Mouse (Mus musculus) right cerebral cortex, postnatal 25 days (tissue): Measurements from ENCODE around the gene Il18.
A peak's percentile ranks its signal among the peaks of the same experiment; 100 is the strongest.
"Not testable (repeated sequence)": the region's sequence is repeated elsewhere in the genome, so short reads cannot be mapped to it uniquely, and the experiment has no call there.

ENCODE experiments used
- DNase-seq: peaks from one replicate; pipeline ENCODE4 v3.0.0; 2022

The Il18 gene

GRCm38 (mm10) chr9:50612115-50612514 is 57.5 kb downstream of the Il18 start:
- DNase-seq = no peak

- no peak for DNase-seq
Measured at GRCm38 (mm10) chr9:50616161-50616560, 61.5 kb downstream of the Il18 start.

- peak; percentile 84 for DNase-seq
Measured at GRCm38 (mm10) chr9:50616766-50617603, 62.4 kb downstream of the Il18 start, which contains the start of the genes Pih1d2 and Nkapd1. TSS of gene Pih1d2 (plus strand) at chr9:50617321. TSS of gene Nkapd1 (minus strand) at chr9:50617464.

- DNase-seq = no peak
Measured at GRCm38 (mm10) chr9:50617794-50618330, 63.2 kb downstream of the Il18 start.

- not testable (repeated sequence) for DNase-seq
Measured at GRCm38 (mm10) chr9:50630903-50631302, 76.3 kb downstream of the Il18 start.
